Mouse (Mus musculus) WW6 (cell line): ENCODE results near the gene Picalm.
"Not testable (repeated sequence)": the region's sequence is repeated elsewhere in the genome, so short reads cannot be mapped to it uniquely, and the experiment has no call there.

ENCODE experiments used
- DNase-seq: peaks from one replicate; pipeline ENCODE4 v3.0.0-alpha.2; 2013; ENCODE audit warnings: low read depth, low spot score

The Picalm gene

DNA sequence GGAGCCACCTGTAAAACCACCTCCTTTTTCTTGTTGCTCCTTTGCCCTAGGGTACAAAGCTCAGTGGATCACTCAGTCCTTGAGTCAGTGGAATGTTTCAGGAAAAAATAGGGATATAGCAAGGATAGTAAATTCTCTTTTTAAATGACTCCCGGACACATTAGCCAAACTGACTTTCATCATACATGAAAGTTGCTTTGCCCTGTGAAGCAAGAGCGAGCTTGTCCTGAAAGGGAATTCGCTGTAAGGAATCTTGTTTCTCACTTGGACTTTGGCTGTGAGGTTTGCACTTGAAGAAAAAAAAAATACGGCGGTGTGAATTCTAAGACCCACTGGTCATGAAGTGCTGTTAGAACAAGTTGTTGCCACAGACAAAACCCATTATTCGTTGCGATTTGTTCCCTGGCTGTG is 1.8 kb downstream of the Picalm start:
- DNase-seq = no peak

DNA sequence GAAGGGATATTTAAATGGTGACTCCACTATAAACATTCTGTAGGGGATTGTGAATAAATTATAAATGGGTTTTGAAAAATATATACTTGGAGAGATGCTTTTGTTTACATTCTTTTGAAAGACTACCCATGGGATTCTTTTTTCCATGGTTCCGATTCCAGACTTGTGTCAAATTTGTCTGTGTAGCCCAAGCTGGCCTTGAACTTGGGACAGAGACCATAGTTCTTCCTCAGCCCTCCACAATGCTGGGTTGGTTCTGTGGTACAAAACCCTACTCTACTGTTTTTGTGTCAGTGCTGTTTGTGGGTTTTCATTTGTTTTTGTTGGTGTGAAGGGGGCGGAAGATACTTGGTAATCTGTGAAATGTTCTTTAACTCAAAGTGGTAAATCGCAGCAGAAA is 2.3 kb downstream of the Picalm start:
- no peak for DNase-seq

DNA sequence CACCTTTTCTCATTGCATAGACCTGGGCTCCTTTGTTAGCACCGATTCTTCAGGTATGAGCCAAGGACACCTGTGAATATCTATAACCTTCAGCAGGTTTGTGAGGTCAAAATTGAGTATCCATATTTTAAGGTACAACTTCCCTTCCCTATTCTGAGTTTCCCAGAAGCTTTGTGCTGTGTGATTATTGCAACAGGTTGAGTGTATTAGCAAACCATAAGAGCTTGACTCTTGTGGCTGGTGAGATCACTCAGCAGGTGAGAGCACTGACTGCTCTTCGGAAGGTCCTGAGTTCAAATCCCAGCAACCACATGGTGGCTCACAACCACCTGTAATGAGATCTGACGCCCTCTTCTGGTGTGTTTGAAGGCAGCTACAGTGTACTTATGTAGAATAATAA is 6.7 kb downstream of the Picalm start:
- DNase-seq = no peak

DNA sequence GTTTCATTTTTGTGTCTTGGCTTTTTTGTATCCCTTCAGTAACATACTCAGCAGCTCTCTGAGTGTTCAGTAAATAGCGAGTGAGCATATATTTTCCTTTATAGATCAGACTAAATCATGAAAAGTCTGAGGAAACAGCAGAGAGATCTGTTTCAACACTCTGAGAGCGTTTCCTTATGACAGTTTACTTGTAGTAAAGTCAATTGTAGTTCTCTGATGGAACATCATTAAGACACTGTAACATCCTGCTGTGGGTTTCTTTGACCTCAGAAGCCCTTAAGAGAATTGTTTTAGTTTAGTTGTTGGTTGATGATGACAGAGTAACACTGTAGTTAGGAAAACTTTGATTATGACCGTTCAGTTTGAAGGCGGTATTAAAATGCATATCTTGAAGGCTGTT is 8.3 kb downstream of the Picalm start:
- DNase-seq = no peak

DNA sequence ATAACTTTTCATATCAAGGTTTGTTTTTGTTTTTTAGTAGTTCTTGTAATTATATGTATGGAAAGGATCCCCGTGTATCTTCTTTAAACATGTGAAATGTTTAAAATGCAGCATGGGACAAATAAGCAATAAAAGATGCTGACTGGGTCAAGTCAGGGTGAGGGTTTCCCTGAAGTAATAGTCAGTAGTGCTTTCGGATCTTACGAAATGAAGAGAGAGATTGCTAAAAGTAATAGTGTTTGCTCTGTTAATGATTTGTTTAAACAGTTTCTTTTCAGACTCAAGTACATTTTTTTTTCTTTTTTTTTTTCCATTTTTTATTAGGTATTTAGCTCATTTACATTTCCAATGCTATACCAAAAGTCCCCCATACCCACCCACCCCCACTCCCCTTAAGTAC is 10.3 kb downstream of the Picalm start:
- DNase-seq = no peak

DNA sequence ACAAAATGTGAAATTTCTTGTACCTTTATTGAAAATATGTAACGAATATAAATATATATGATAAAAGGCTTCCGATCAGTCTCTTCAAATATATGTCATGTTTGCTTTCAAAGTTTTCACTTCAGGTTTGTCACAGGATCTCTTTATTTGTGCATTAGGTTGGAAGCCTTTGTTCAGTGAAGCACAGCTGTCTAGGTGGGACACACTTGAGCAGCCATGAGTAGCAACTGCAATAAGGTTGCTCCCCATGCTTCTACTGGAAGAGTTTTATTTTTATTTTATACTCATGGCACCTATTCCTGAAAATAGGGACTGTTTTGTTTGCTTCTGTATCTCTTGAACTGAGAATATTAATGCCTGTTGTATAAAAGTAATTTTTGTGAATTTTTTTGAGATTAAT is 14.3 kb downstream of the Picalm start:
- DNase-seq = no peak

DNA sequence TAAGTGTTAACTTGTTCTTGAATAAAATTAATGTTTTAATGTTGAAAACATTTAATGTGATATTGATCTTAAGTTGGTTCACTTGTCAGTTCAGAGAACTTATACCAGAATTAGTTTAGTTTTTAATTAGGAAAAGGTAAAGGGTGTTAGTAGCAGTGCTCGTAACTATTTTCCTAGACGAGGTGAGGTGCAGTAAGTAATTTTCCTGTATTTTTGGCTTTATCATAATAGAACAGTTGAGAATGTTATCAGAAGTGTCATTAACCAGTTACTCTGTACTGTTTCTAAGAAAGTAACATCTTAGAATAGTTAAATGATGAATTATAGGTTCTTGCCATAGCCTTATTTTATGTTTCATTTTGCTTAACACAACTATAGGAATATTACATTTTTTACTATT is 15.0 kb downstream of the Picalm start:
- no peak for DNase-seq

DNA sequence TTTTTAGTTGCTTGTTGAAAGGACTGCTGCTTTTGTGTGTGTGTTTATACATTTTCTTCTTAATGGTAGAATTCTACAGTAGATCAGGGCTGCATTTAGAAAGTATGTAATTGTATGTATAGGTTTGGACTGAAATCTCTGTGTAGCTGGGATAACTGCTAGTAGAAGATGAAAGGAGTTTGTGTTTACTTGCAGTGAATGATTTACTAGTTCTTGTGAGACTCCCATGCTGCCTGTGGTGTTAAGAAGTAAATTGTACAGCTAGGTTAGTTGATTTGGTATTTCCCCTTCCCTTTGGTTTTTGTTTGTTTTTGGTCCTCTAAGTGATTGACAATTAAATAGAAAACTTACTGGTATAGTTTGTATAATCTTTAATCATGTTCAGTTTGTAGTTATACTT is 15.4 kb downstream of the Picalm start:
- no peak for DNase-seq

DNA sequence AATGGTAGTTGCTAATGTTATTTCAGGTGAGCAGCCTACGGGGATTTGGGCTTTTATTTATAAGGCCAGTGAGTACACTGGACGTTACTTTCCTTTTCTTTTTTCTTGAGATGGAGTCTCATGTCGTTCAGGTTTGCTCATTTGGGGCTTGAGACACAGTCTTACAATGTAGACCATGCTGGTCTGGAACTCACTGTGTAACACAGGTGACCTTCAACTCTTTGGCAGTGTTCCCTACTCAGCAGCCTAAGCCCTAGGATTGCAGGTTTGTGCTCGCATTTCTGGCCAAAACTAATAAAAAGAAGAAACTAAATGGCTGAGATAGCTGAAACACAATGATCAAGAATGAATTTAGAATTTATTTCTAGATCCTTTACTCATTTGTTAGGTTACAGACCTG is 15.9 kb downstream of the Picalm start:
- no peak for DNase-seq

DNA sequence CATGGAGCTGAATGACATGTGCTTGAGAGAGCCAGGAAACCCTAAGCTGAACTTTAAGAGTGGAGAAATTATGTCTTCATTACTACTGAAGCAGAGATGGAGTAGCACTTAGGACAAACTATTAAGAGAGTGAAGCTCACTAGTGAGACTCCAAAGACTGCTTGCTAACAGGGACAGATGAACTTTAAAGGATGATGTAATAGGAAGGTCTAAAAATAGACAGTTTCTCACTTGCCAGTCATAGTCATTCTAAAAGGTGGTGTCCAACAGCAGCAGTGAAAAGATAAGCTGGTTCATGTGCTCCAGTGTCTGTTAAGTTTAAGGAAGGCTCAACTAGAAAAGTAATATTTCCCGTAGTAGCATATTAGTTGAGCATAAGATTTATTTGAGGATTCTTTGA is 16.3 kb downstream of the Picalm start:
- no peak for DNase-seq

DNA sequence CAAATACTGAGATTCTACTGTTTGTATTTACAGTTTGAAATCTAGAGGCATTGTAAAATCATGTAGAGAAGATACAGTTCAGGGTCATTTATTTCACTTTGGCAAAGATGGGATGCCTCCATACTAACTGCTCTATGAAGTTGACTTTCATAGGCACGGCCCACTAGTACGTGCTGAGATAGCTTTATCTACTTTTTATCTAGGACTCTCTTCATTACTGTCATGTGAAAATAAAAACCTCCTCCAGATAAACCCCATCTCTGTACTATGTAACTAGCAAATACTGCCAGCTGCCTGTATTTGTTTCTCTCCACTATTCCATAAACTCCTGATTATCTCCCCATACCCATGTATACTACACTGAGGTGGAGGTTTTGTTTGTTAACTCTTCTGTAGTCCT is 18.0 kb downstream of the Picalm start:
- DNase-seq = no peak

DNA sequence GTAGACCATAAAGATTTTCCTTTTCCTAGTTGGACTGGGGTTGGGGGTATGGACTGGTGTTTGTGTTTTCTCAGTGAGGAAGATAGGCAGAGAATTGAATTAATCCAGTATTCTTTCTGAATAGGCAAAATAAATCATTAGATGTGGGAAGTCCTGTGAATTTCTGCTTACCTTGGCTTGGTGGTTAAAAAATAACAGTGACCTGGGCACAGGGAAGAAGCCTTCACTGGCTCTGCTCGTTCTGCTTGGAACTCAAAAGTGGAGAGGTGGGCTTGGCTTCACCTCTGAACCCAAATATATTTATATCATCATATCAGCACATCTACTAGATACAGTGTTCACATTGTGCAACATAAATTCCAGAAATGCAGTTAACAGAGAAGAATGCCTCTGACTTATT is 18.5 kb downstream of the Picalm start:
- DNase-seq = no peak

DNA sequence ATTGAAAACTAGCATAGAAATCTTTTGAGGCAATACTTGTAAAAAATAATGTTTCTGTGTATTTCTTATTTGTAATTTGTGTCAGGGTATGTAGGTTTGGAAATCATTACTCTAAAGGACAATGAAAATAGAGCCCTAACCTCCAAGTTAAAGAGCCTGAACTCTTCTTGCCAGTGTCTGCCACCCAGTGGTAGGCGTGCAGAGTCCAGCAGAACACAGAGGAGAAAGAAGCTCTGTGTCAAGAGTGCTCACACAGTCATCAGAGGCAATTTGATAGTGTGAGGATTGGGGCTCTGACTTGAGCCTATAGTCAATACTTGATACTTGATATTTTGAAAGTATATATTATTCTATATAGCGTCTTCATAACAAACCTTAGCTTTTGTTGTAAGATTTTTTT is 20.3 kb downstream of the Picalm start:
- DNase-seq = no peak

DNA sequence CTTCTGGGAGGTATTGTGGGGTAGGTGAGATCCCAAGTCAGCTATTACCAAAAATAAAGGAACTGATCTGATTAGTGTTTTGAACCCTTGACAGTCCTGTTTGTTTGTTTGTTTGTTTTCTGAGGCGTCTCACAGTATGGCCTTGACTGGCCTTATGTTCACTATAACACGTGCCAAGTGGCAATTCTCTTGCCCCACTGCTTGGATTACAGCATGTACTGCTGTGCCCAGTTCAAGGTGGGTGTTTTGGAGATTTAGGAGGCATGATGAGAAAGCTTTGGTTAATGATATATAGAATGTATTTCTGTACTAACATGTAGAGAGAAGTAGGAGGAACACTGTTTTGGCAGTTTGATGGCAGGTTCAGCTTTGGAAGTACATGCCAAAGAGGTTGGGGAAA is 28.0 kb downstream of the Picalm start:
- DNase-seq = no peak

DNA sequence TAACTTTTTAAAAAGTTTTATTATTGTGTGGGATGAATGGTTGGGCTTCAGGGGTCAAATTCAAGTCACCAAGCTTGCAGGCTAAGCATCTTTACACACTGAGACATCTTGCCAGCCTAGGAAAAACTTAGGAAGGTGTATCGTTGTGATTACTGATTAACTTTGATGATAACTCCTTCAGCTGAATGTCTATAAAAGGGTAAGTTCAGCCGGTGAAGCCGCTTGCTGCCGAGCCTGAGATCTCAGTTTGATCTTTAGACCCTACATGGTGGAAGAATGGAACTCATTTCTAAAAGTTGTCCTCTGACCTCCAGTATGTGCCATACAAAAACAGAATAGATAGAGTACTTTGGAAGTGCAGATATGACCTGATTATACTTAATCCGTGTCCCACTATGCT is 30.6 kb downstream of the Picalm start:
- no peak for DNase-seq

DNA sequence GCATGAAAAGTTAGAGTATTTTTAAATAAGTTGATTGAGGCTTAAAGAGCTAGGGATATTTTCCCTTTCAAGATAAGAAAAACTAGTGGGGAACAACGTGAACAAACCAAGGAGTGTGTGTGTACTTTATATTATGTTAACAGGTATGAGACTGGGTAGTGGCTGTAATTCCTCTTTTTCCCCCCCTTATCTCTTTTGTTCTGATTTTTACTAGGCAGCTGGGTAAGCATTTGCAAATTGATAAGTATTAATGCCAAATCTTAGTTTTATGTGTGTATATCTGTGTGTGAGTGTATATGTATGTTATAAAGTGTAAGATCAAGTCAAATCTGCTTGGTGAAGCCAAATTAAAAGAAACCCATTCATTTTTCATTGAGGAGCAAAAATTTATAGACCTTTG is 34.3 kb downstream of the Picalm start:
- no peak for DNase-seq

DNA sequence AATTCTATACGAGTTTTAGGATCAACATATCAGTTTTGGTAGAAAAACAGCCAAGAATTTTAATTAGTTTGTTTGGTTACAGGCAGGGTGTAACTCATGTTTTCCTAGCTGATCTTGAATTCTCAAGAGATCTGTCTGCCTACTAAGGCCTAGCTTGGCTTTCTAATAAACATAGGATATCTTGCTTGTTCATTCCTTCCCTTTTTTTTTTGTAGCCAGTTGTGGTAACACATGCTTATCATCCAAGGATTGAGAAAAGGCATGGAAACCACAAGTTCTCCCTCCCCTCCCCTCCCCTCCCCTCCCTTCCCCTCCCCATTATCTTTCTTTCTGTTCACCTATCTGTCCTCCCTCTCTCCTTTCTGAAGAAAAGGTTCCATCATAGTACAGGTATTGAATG is 36.0 kb downstream of the Picalm start:
- DNase-seq = no peak

DNA sequence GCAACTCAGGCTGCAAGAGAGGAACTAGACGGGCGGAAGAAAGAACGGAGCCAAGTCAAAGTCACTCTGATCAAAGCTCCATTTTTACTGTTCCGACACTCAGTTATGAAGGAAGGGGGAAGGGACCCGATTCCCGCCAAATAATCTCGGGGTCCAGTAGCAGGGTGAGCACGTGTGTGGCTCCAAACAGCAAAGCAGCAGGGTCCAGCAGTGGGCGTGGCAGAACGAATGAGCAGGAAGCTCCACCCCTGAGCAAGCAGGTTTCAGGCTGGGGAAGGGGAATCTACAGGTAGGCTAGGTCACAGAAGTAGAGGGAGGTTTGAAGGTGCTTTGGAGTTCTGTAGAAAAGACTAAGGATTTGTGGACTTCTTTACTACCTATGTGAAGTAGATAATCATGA is 37.8 kb downstream of the Picalm start:
- DNase-seq = not testable (repeated sequence)

DNA sequence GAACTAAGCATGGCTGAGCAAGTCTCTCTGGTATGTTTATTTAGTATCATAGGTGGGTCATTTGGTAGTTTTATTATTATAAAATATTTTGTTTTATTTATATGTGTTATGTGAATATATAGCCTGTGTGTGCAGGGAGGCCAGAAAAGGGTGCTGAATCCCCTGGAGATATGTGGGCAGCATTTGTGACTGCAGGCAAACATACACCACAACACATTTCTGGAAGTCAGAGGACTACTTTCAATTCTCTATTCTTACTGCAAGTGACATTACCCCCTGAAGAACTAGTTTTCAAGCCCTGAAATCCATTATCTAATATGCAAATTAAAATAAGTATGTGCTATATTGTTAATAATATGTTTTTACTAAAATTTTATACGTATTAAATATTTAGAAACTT is 43.8 kb downstream of the Picalm start:
- no peak for DNase-seq

DNA sequence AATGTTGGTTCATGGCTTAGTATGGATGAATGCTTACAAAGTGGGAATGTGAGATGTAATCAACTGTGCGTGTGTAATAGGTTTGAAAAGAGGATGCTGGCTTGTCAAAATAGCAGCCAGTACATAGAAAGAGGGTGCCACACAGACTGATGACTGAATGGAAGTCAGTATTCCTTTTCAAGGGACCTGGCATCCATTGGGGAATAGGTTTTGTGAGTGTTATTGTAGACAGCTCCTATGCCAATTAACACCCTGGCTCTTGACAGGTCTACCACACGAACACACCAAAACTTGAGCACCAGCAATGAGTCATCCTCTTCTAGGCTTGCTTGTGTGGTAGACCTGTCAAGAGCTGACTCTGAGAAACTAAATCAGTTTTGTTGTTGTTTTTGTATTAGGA is 45.6 kb downstream of the Picalm start:
- no peak for DNase-seq

DNA sequence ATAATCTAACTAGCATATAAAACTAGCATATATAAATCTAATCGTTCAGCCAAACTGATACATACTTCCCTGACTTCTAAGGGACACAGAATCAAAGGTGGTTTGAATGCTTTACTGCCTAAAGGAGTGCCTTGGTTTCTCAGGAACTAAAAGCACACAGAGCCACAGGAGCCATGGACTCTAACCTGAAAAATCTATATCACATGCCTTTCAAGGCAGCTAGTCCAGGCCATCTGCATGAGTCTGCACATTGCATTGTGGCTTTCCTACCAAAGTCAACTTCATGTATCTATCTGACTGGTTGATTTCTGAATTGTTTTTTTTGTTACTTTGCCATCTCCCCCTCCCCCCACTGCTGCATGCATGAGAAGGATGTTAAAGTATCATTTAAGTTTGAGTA is 50.6 kb downstream of the Picalm start:
- DNase-seq = no peak

DNA sequence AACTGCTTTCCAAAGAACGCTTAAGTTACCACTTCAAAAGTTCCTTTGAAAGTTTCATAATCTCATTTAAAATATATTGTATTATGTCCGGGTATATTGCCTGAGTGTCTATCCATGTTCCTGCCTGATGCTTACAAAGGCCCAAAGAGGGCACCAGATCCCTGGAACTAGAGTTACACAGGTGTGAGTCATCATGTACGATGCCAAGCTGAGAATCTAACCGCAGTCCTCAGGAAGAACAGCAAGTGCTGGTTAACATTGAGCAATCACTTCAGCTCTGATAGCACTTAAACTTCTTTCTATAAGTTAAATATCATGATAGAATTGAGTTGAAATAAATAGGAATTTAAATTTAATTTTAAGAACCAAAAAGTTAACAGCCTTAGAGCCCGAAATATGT is 70.2 kb downstream of the Picalm start:
- no peak for DNase-seq

DNA sequence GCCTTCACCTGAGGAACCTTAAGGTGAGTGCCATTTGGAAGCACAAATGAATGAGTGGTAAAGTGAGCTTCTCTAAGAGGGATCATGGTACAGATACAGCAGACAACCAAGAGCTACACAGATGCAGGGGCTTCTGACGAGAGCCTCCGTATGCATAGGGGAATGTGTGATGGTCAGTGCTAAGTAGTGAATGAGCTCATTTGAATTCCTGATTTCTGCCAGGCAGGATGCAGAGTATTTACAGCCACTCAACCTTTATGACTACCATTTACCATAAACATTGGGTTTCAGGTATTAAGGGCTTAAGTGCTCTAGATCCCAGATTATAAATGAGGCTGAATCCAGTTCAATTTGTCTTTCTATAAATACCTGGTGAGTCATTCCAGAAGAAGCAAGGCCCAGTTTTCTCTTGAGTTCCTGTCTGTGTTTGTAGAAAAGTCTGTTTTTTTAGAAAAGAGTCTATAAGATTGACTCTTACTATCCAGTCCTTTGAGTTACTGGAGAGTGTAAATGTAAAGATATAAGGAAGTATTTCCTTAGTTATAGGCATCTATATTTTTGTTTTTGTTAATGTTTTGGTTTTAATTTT is 72.0 kb downstream of the Picalm start:
- no peak for DNase-seq

DNA sequence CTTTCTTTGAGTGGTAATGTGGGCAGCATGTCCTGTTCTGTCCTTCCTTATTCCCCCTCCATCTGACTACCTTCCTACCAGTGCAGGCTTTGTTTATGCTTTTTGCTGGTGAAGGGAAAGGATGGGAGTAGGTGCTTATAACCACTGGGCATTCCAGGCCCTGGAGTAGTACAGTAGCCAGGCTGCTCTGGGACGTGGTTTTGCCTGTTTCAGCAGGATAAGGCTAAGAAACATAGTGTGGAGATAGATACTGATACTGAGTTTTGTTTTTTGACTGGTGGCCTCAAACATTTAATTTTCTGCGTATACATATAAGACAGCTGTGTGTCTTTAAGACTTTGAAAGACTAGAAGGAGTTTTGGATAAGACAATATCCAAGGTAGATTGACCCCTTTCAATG is 73.9 kb downstream of the Picalm start:
- no peak for DNase-seq

DNA sequence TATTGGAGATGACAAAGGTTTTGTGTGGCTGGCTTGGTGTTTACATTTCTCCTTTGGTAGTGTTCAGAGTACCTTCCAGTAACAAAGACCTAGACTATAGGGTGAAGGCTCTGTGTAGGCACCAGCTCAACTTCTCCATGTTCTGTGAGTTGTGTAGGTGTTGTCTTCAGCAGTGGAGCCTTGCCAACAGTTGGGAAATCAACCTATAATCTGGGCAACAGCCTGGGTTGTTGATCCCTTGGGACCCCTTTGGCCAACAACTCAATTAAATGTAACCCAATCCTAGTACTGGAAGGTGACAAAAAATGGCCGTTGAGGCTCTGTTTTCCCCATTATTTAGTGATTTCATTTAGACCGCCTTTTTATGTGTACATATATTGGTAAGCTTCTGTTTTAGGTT is 80.1 kb downstream of the Picalm start:
- no peak for DNase-seq
